Mouse (Mus musculus): ENCODE results near the gene Tenm4.

Tenm4 gene

DNA sequence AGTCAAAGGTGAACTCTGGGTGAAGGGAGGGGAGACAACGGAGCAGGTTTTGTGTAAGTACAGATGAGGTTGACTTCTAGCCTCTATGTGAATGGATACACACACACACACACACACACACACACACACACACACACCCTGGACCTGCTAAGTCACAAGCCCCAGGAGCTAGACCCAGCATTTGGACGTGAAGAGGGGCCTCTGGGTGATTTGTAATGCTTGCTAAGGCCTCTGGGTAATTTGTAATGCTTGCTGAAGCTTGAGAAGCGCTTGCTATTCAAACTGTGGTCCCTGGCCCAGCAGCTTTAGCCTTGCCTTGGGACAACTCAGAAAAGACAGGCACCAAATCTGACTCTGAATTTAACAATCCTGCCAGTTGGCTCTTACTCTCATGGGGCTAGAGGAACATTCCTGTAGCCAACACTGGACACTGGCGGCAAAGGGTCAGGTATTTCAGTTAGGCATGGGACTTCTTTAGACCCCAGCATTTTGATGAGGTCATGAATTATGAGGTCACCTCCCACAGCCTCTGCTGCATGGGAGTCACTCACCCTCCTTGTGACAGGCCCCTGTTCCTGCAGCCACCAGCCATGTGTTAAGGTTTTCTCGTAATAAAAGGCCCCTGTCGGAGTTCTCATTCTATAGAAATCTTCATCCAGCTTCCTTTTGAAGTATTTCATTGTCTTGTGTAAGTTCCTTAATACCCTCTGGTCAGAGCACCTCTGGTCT, 237.3 kb downstream of the Tenm4 start:
- DNase-seq (ENCODE audit: low spot score in 2 of 2), result no peak

DNA sequence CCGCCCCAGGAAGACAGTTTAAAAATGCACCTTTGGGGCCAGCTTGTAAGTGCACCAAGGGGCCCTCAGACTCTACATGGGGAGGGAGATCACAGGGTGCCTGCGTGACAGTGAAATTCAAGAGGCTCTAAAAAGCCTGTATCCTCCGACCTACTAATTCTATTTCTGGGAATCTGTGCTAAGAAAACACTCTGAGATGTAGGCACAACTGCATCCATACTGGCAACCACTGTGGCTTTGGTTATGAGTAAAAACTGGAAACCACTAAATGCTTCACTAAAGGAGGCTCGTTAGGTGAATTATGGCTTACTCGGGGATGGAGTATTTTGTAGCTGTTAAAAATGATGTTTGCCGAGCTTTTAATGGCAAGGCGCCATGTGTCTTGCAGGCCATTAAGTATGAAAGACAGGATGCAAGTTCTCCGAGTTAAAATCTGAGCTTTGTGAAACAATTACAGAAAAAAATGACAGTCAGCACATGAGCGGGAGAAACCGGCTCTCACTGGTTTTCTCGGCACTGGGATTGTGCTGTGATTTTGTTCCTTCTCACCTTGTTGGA, 238.4 kb downstream of the Tenm4 start:
- DNase-seq (ENCODE audit: low spot score in 2 of 2), result no peak

DNA sequence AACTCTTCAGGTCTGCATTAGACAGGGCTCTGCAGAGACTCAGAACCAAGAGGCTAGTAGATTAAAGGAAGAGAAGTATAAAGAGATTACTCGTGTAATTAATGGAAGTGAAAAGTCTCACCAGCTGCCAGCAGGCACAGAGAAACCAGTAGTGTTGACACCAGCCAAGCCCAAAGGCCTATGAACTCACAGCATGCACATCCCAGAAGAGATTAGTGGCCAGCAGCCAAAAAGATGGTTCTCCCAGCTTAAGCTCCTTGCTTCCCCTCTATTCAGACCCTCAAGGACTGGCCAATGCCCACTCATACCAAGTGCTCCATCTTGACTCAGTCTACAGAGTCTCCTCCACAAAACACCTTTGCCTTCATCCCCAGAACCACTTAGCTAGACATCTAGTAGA, 242.8 kb downstream of the Tenm4 start:
- DNase-seq (ENCODE audit: low spot score in 2 of 2), result no peak

DNA sequence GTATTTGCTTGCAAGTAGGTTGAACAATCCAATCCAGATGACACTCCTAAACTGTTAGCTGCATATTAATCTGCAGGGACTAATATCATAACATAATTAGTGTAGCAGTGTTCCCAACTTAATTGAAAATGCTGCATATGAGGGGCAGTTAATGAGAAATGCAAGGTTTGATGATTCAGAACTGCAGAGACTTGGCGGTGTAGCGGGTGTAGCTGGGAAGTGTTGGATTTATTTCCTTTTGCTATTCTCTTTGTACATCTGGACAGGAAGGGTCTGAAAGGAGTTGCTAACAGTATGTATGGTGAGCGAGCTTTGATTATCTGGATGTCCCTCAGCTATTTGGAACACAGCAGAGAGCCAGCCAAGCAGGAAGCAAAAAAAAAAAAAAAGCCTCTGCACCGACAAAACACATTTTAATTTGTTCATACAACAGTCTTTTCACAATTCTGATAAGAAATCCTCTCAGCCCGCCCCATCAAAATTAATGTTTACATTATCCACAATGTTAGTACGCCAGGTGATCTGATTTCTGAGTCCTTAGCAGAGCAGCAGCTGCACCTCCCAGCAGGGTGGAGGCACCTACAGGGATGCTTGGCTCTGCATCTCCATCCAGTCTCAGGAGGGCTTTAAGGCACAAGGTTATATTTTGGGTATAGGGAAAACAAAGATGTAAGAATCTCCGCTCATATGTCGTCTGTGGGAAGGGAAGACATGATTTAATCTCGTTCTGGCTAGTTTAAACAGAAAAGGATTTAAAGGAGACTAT, 243.4 kb downstream of the Tenm4 start:
- DNase-seq (ENCODE audit: low spot score in 2 of 2), result no peak

DNA sequence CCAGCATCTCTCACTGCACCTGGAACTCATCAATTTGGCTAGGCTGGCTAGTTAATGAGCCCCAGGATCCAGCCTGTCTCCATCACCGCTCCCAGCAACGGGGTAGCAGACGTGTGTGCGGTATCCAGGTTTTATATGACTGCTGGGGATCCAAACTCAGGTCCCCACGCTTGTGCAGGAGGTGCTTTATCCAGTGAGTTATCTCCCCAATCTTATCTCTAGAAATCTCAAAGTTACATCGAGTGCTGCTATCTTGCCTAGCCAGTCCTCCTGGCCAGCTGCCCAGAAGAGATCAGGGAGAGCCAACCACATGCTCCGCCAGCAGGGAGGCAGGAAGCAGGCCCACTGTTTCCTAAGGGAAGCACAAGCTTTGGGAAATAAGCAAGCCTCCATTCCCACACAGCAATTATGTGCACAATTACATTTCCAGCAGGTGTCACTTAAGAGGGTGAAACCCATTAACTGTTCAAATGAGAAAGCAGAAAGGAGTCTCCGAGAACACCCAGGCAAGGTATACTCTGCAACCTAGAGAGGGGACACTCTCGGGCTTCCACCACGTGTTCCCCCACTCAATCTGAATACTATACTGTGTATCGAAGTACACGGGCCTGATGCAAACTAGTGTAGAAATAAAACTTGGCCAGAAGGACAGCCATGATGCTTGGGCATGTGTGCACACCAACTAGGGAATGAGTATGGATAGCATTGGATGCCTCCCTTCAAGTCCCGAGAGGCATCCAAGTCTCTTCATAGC, 246.4 kb downstream of the Tenm4 start:
- DNase-seq (ENCODE audit: low spot score in 2 of 2), result peak in 1 of 2 experiments; percentile 32

DNA sequence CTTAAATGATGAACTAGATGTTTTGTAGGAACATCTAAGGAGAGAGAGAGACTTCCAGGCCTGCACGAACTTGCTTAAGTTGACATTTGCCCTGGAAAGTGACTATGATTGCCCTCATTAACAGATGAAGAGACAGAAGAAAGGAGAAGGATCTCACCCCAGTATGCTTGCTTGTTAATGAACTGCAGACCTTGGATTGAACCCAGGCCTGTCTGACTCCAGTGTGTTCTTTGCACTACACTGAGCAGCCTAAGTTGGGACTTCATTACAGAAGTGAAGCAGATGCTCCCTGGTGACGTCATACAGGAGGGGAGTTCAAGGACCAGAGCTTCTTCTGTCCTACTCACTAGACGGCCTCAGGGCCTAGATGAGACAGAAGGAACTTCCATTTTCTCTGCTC, 247.1 kb downstream of the Tenm4 start:
- no peak for DNase-seq (ENCODE audit: low spot score in 2 of 2)

DNA sequence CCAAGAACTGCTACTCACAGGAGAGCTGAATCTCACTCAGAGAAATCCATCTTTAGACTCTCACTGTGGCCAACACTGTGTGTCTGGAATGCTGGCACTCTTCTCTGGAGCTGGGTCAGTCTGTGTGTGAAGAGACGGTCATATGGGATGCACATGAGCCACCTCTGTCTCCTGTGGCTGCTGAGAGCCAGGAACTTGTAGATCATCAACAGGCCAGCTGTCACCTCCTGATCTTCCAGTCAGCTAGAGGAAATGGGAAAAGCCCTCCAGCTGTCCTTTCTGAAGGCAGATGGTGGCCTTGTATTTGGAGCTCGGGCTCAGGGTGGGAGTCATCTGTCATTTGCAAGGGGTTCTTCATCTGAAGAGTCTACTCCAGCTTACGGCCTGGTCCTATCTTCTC, 249.0 kb downstream of the Tenm4 start:
- DNase-seq (ENCODE audit: low spot score in 2 of 2), result no peak

DNA sequence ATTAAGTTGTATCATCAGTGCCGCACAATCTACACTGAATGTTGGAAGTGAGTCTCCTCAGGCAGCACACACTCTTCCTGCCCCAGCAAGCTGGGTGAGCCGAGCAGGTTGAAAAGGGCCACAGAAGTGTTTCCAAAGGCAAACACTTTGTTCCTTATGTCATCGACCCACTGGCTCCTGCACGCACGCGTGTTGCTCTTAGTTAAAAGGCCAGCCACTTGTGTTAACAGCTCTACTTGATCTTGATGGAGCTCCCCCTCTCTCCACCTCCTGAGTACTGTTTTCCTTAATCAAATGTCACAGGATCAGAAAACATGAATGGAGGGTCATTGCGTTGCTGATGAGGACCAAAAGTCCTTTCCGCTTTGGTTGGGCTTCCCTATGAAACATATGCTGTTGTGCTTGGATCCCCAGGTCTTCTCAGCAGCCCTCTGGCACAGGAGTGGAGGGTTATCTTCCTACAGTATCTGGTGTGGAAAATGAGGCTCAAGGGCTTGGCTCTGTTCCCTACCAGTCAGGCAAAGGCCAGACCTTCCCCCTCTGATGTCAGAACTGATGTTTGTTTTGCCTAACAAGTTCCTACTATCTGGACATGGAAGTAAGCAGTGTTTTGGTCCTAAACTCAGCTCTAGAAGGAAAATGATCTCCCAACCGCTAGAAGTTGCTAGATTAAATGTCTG, 250.0 kb downstream of the Tenm4 start:
- no peak for DNase-seq (ENCODE audit: low spot score in 2 of 2)

DNA sequence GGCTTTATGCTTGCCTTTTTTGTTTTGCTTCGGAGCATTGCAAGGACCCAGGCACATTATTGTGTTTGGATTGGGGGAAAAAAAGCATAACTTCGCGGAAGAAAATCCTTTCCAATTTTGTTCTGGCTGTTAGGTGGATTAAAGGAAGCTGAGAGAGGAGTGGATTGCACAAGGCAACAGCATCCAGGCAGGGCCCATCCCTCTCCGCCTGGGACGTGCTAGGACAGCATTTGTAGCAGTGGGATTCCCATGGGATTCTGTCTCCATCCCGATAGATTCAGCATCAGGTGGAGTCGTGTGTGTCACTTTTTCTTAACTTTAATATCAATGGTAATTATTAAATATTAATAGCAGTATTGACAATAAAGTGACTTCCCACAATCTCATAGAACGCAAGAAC, 255.9 kb downstream of the Tenm4 start:
- no peak for DNase-seq (ENCODE audit: low spot score in 2 of 2)

DNA sequence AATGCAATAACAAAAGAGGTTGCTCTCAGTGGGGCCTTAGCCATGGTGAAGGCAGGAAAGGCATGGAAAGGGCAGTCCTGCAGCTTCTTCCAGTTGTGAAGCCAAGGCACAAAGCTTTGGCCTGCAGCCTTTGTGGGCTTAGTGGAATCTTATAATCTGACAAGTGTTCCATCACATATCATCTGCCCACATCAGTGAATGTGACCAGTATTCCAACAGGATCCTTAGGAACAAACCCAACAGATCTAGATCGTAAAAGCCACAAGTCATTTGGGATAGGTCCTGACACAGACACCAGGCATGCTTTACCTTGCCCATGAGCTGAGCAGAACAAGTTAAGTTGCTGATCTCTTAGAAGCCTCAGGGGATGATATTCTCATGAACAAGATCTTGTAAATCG, 262.3 kb downstream of the Tenm4 start:
- no peak for DNase-seq (ENCODE audit: low spot score in 2 of 2)

DNA sequence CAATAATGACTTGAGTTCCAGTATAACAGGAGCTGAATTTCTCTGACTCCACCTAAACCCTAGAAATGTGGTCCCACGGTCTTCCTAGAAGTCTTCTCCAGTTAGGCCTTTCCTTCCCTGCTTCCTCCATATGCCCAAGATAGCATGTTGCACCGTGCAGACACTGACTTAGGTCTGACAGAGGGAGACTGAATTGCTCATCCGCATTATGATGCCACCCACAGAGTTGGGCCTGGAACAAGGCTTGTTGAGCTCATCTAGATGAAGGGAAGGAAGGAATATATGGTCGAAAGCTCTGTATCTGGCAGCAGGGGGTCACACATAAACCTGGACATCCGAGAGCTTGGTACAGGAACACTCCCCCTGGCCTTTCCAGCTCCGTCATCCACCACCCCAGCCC, 267.3 kb downstream of the Tenm4 start:
- no peak for DNase-seq (ENCODE audit: low spot score in 2 of 2)

DNA sequence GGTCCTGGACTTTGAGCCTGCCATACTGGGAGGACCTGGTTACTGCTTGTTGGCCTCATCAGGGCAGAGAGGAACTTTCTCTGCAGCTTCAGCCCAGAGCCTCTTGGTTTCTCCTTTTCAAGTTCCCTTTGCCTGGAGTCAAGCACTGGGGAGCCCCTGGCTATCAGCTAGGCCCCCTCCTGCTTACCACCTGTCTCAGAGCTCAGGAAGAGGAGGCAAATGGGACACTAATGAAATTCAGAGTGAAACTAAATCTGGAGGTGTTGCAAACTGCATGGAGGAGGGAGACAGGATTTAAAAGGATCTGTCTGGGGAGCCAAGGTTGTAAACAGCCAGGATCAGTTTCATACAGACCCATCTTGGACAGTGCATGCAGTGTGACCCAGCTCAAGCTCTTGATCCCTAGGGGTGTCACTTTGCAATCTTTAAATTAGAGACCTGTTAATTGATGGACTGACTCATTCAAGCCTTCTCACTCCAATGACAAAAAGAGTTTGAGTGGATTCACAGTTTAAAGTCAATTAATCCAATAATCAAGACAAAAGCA, 269.2 kb downstream of the Tenm4 start:
- DNase-seq (ENCODE audit: low spot score in 2 of 2), result no peak

DNA sequence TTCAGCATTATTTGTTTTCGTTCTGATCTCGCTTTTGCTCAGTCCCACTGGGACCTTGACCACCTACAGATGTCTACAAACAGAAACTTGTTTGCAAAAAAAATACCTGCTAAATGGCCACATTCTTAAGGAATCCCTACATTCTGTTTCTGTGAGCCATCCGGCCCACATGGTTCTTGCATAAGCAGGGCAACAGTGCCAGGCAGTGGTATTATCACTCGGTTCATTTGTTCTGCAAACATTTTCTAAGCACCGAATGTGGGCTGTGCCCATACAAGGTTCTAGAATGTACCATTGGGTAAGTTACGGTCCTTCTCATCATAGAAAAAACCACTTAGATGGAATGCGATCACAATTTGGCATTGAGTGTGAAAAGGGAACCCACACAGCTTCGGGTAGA, 274.7 kb downstream of the Tenm4 start:
- DNase-seq (ENCODE audit: low spot score in 2 of 2), result no peak

DNA sequence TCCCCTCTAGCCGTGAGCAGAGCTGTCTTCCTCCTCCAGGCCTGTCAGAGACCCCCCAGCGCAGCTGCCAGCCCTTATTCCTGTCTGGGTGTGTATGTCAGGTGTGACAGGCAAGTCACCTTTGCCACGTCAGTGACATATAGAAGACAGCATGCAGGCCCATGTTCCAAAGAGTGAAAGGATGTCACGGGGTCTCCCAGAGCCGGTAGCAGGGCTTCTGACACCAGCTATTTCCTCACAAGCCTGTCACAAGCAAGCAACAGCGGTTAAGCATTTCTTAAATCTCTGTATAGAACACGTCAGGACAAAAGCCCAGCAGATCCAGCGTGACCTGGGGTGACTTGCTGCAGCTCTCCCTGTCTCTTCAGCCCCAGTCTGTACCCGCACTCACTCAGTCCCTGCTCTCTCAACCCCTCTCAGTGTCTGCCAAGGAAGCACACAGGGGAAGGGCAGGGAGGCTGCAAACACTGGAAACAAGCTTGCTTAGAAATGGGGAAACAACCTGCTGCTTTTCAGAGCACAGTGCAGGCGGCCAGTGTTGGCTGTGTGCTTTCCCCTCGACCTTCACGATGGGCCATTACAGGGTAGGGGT, 276.9 kb downstream of the Tenm4 start:
- no peak for DNase-seq (ENCODE audit: low spot score in 2 of 2)

DNA sequence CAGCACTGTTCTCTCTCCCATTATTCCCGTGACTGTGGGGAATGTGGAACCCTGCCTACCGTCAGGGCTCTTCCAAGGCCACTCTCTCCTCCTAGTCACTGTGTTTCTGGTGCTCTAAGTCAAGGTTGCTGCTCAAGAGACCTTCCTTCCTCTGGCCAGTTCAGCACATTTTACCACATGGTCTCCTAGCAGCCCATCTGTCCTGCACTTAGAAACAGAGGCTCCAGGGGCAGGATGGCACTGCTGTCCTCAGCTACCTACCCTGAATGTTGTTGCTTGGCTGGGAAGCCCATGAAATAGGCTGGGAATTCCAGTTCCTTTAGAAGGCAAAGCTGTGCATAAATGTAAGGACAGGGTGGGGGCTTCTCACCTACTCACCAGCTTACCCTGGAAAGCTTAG, 284.9 kb downstream of the Tenm4 start:
- DNase-seq (ENCODE audit: low spot score in 2 of 2), result no peak

DNA sequence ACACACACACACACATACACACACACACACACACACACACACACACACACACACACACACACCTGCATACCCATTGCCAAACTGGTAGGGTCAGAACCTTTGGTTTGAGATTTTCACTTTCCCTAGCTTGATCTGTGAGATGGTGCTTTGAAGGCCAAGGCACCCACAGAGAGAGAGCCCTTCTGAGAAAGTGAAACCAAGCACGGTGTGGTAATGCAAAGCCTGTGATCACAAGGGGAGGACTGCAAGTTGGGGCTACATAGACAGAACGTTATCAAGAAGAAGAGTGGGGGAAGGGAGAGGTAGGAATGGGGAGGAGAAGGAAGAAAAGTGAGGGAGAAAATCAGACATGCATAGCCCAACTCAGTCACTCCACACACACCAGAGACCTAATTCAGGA, 285.6 kb downstream of the Tenm4 start:
- no peak for DNase-seq (ENCODE audit: low spot score in 2 of 2)

DNA sequence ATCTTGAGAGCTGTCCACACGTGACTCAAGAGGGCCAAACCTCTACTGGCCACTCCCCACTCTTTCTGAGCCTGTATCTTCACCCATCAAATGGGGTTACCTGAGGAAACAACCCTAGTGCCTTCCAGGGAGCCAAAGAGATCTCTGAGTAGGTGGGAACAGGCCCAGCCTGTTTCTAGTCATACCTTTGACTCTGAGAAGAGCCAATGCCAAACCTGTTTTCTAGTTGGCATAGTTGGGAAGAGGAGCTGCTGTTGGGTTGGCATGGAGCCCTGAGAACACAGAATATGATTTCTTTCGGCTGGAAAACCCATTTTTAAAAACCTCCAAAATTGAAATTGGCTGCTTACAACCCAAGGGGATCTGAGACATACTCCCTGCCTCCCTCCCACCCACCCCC, 286.8 kb downstream of the Tenm4 start:
- no peak for DNase-seq (ENCODE audit: low spot score in 2 of 2)

DNA sequence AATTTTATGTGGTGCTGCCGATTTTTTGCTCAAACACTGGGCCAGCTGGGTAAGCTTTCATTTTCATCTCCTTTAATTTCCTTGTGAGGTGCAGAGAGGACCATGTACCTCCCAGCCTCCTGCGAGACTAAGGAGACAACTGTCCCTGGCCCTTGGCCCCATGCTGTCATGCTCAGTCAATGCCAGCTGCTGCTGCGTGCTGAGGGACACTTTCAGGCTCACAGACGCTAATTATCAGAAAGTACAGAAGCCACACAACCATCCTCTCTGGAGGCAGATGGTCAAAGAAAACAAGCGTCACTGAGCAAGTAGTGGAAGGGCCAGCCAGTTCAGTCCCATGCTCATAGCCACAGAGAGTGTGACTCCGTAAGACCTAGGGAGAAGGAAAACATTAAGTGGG, 287.9 kb downstream of the Tenm4 start:
- DNase-seq (ENCODE audit: low spot score in 2 of 2), result no peak

DNA sequence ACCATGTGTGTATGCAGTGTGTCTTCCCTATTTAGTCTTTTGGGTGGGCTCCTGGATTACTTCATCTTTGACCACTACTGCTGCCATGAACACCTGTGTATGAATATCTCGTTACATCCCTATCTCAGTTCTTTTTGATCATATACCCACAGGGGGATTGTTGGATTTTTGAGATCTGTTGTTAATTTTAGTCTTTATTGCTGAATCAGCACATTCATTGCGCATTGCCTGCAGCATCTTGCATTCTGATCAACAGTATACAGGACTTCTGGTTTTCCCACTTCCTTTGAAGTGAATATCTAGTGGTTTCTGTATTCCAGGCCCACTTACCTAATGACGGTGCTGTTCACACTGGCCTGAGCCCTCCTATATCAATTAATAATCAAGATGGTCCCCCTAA, 295.7 kb downstream of the Tenm4 start:
- no peak for DNase-seq (ENCODE audit: low spot score in 2 of 2)

DNA sequence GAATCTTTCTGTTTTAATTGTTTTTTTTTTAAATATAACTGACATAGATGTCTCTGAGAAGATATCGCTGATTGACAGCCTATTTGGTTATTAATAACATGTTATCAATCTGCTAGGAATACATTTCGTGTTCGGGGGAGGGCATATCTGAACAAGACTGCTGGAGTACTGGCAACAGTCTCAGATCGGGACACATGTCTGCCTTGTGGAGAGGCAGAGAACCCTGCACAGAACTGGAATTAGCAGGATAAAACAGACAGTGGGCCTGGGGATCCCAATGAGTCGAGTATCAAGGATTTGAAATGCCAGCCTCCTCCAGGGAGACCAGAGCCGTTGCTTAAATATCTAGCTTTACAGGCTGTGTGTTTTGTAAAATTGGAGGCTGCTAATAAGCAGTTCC, 299.8 kb downstream of the Tenm4 start:
- no peak for DNase-seq (ENCODE audit: low spot score in 2 of 2)

DNA sequence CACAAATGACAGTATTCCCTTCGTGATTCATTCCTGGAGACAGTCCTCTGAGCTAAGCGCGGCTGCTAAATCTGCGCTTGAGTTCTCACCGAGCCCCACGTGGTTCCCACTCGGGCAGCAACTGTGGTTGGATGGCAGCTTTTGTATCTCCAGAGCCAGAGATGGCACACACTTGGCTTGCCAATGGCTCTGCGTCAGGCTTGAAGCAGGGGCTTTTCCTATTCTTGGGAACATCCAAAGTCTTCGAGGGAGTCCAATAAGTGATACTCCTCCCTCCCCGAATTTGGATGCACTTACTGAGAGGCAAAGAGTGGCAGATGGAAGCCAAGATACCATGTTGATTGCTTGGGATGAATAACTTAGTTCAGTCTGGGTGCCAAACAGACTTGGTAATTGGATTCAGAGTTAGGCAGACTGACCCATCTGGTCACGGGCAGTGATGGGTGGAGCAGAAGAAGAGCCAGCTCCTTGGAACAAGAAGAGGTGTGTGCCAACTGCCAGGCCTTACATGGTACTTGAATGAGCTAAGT, 303.6 kb downstream of the Tenm4 start:
- no peak for DNase-seq (ENCODE audit: low spot score in 2 of 2)
